Mouse (Mus musculus) C2C12 (cell line): ENCODE data around the gene Rbfox3. TPM values are rescaled to one million over a fixed set of nuclear protein-coding genes. Genes with fewer than 3 reads are reported as not detected.

Experiments used
- H3K27me3 ChIP-seq: one replicate; pipeline ENCODE4 v1.6.1; 2011; ENCODE audit not compliant: control insufficient read depth, insufficient read depth, insufficient read length
- H3K36me3 ChIP-seq: one replicate; pipeline ENCODE4 v1.6.1; 2011; ENCODE audit not compliant: control insufficient read depth, insufficient read depth
- H3K4me3 ChIP-seq: one replicate; pipeline ENCODE4 v1.5.1; 2011; ENCODE audit warnings: mild to moderate bottlenecking, control low read depth; ENCODE audit not compliant: poor library complexity, insufficient read depth, severe bottlenecking
- H3K79me2 ChIP-seq: one replicate; pipeline ENCODE4 v1.6.1; 2011; ENCODE audit not compliant: control insufficient read depth, insufficient read depth
- H3K79me3 ChIP-seq: one replicate; pipeline ENCODE4 v1.6.1; 2011; ENCODE audit warnings: low read depth, control low read depth
- H3ac ChIP-seq: one replicate; pipeline ENCODE3; 2011; ENCODE audit warnings: low read depth; ENCODE audit not compliant: control insufficient read depth, insufficient read length
- CEBPB ChIP-seq: IDR thresholded peaks from one replicate; pipeline ENCODE4 v1.6.1; 2011; ENCODE audit warnings: low read depth, mild to moderate bottlenecking, control low read depth, moderate library complexity
- CTCF ChIP-seq: IDR thresholded peaks from one replicate; pipeline ENCODE4 v1.5.1; 2011; ENCODE audit not compliant: control insufficient read depth, insufficient read depth, insufficient read length
- FOSL1 ChIP-seq: IDR thresholded peaks from one replicate; pipeline ENCODE4 v1.8.0; 2011; ENCODE audit warnings: mild to moderate bottlenecking, low read length; ENCODE audit not compliant: poor library complexity, insufficient read depth, severe bottlenecking
- MAX ChIP-seq: IDR thresholded peaks from one replicate; pipeline ENCODE4 v1.6.1; 2011; ENCODE audit warnings: mild to moderate bottlenecking, control low read depth
- MYOD1 ChIP-seq: IDR thresholded peaks from one replicate; pipeline ENCODE4 v1.6.1; 2011; ENCODE audit warnings: low read depth; ENCODE audit not compliant: control insufficient read depth, insufficient read length
- MYOG ChIP-seq: IDR thresholded peaks from one replicate; pipeline ENCODE4 v1.6.1; 2011; ENCODE audit not compliant: control insufficient read depth, insufficient read length; ENCODE audit errors: extremely low read depth
- USF1 ChIP-seq: IDR thresholded peaks from one replicate; pipeline ENCODE4 v1.6.1; 2011; ENCODE audit warnings: low read depth, mild to moderate bottlenecking, control low read depth, moderate library complexity
- polyA plus RNA-seq: library from polyadenylated mRNA; unstranded; fragments of >200 nt; fragmentation: generic; extraction: Trizol; gene quantifications from one replicate; pipeline ENCODE4 v1.2.1, GENCODE M21; 2012; ENCODE audit warnings: missing spikeins

Rbfox3 gene
- polyA plus RNA-seq, 1 experiment, result not detected

DNA sequence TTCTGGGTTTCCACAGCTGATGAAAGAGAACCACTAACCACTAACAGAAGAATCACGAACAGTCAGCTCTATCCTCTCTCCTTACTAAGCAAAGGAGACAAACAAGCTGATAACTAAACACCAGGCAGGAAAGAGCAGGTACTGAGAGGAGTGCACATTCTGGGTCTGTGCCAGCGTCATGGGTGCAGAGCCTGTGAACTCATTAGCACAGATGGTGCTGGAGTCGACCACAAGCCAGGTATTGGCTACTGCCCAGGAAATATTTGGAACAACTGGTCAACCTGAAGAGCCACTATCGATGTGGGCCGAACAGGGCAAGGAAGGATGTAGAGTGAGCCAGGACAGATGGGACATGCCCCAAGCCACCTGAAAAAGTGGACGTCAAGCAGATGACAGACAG is 50.2 kb downstream of the Rbfox3 start:
- no peak for TF ChIP-seq MYOD1
- no peak for TF ChIP-seq CEBPB
- TF ChIP-seq MAX, result no peak
- TF ChIP-seq CTCF, result no peak
- Histone ChIP-seq H3K79me2 (no peaks in the 10 kb centered on the region), H3ac (no peak overlapping the region), H3K4me3 (no peak overlapping the region), H3K79me3 (no peaks in the 10 kb centered on the region), H3K27me3 (peaks cover 74% of the 10 kb centered on the region), H3K36me3 (no peaks in the 10 kb centered on the region)

DNA sequence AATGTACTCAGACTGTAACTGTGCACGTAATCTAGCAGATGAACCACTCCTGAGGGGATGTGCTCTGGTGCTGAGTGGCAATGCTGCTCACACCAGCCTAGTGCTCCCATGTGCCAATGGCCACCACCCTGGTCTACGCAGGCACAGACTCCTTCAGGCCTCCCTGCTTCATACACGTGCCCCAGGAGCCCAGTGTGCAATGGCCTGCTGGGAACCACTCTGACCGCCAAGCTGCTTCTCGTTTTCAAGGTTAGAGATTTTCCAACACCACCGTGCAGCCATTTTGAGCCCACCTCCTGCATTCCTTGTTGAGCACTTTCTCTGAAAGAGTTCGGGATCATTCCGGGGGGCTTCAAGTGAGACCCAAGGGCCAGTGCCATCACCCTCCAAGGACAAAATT is 50.6 kb downstream of the Rbfox3 start:
- Histone ChIP-seq H3K79me2 (no peaks in the 10 kb centered on the region), H3ac (no peak overlapping the region), H3K79me3 (no peaks in the 10 kb centered on the region), H3K4me3 (no peak overlapping the region), H3K36me3 (no peaks in the 10 kb centered on the region), H3K27me3 (peaks cover 70% of the 10 kb centered on the region)
- TF ChIP-seq MYOD1 (no peak), USF1 (no peak), CTCF (no peak), CEBPB (no peak), MYOG (no peak), MAX (no peak), FOSL1 (no peak)

DNA sequence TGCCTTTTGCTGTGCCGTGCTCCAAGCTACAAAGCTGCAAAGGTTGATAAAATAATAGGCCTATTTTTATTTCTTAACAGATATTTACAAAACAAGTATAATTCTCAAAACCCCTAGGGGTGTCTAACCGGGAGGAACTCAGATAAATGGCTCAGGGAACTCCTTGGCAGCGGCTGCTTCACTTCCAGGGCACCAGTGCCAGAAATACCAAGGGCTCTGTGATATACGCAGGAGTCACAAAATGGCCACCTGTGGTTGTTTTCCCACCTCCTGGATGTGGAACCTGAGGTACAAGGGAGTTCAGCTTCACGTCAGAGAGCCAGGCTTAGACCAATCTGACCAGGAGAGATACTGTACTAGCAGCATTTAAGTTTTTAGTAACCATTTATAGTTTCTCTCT is 51.6 kb downstream of the Rbfox3 start:
- TF ChIP-seq FOSL1, result no peak
- no peak for TF ChIP-seq MAX
- TF ChIP-seq MYOD1, result no peak
- TF ChIP-seq CTCF, result no peak
- TF ChIP-seq MYOG, result no peak
- no peak for TF ChIP-seq USF1
- no peak for TF ChIP-seq CEBPB
- no peak overlapping the region for H3ac ChIP-seq
- no peak overlapping the region for H3K4me3 ChIP-seq
- H3K27me3 ChIP-seq, result peaks cover 68% of the 10 kb centered on the region
- no peaks in the 10 kb centered on the region for H3K36me3 ChIP-seq
- H3K79me3 ChIP-seq, result no peaks in the 10 kb centered on the region
- no peaks in the 10 kb centered on the region for H3K79me2 ChIP-seq

DNA sequence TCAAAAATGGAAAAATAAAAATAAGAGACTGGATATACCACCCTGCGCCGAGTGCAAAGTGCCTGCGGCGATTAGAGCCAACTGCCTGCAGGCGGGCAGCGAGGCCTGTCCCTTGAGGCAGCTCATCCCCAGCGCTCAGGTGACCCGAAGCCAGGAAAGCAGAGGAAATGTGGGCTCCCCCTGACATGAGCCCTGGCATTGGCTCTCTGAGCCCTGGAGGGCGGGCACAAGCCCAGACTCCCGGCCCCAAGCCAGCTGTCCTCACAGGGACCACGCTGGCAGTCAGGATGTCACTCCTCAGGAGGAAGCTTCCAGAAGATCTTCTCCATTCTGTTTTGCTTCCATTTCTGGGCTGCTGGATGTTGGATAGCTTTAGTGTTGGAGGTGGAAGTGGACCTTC is 53.1 kb downstream of the Rbfox3 start:
- no peak overlapping the region for H3ac ChIP-seq
- no peaks in the 10 kb centered on the region for H3K79me2 ChIP-seq
- TF ChIP-seq MYOD1 (no peak), MYOG (no peak), CEBPB (no peak), USF1 (no peak), FOSL1 (no peak)
- no peak overlapping the region for H3K4me3 ChIP-seq
- H3K27me3 ChIP-seq, result peaks cover 65% of the 10 kb centered on the region
- H3K79me3 ChIP-seq, result no peaks in the 10 kb centered on the region
- H3K36me3 ChIP-seq, result no peaks in the 10 kb centered on the region

DNA sequence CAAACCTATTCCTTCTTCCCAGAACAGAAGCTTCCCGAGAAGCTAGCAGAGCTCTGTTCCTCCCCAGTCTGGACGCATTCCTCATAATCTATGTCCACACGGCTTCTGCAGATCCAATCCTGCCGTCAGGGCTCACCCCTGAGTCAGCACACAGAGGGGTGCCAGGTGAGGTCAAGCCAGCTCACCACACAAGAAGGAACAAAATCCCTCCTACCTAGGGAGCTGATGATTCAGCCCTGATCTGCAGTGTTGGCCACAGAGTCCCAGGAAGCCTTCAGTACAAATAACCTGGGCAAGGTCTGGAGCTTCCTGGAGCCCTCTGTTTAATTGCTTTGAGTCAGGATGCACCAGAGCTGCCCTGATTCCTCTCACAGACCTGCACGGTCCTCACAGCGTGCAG is 60.0 kb downstream of the Rbfox3 start:
- peaks cover 79% of the 10 kb centered on the region for H3K27me3 ChIP-seq
- H3K79me2 ChIP-seq, result no peaks in the 10 kb centered on the region
- no peaks in the 10 kb centered on the region for H3K79me3 ChIP-seq
- no peak overlapping the region for H3K4me3 ChIP-seq
- H3K36me3 ChIP-seq, result no peaks in the 10 kb centered on the region
- no peak overlapping the region for H3ac ChIP-seq
- TF ChIP-seq CEBPB (no peak), USF1 (no peak), MAX (no peak), FOSL1 (no peak), CTCF (no peak)

DNA sequence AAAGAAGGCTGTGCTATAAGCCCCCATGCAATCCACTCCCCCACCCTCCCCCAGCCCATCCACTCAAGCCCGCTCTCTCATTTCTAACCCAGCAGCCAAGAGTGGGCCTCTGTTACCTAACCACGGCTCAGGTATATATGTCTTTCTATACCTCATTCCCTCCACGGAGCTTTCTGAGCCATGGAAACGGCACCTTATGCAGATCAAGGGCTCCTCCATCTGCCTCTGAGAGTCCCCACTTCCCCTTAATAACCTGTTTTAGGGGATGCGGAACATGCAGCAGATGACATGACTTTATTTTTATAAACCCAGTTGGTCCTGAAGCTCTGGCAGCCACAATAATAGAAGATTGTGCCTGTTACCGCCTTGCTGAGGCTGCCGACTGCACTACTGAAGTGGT is 63.4 kb downstream of the Rbfox3 start:
- Histone ChIP-seq H3K79me3 (no peaks in the 10 kb centered on the region), H3K36me3 (no peaks in the 10 kb centered on the region), H3K27me3 (peaks cover 94% of the 10 kb centered on the region), H3ac (no peak overlapping the region), H3K4me3 (no peak overlapping the region), H3K79me2 (no peaks in the 10 kb centered on the region)
- TF ChIP-seq USF1 (no peak), CTCF (no peak), FOSL1 (no peak), MAX (no peak), MYOD1 (no peak), MYOG (no peak), CEBPB (no peak)
